Mouse (Mus musculus): ENCODE data around the gene Zscan10. TPM values are rescaled to one million over a fixed set of nuclear protein-coding genes. Genes with fewer than 3 reads are reported as not detected.
A peak's percentile ranks its signal among the peaks of the same experiment; 100 is the strongest.

Zscan10 gene
- polyA plus RNA-seq, 2 experiments, result not detected

- TF ChIP-seq CTCF (IDR thresholded peaks at IDR 0.05; ENCODE audit: low read depth) (no peak), EP300 (IDR thresholded peaks at IDR 0.05; ENCODE audit: low read depth) (no peak)
- Histone ChIP-seq H3K4me3 (ENCODE audit: insufficient read depth in 1 of 2, low read depth in 2 of 2, low read length in 2 of 2) (no peak overlapping the region), H3K27ac (no peak overlapping the region), H3K9ac (replicated peaks) (no peak overlapping the region), H3K9me3 (ENCODE audit: control insufficient read depth, low read length) (no peaks in the 10 kb centered on the region), H3K4me1 (replicated peaks; ENCODE audit: control insufficient read depth in 2 of 2, insufficient read depth in 2 of 2, low read length in 1 of 2) (peaks cover 2 to 13% of the 10 kb centered on the region in 2 experiments; a peak in 2 of 4 replicates), H3K36me3 (replicated peaks; ENCODE audit: control insufficient read depth, insufficient read depth, low read depth) (peaks cover 9% of the 10 kb centered on the region), H3K4me2 (ENCODE audit: low read depth) (no peak overlapping the region), H3K27me3 (ENCODE audit: control insufficient read depth, insufficient read depth, low read length) (no peaks in the 10 kb centered on the region)
- no peak for ATAC-seq (ENCODE audit: insufficient read depth)
- 67% methylated on average over 8 of the region's 8 CpGs for WGBS (ENCODE audit: insufficient replicate concordance)
- no peak for DNase-seq (ENCODE audit: low read depth in 3 of 3, low spot score in 3 of 3)
These were observed 47.6 kb upstream of the Zscan10 start for GRCm38 (mm10) chr17:23552896-23553633.

GRCm38 (mm10) chr17:23553634-23554120 lies 47.0 kb upstream of the Zscan10 start:
- Histone ChIP-seq H3K36me3 (replicated peaks; ENCODE audit: control insufficient read depth, insufficient read depth, low read depth) (peaks cover 11% of the 10 kb centered on the region), H3K4me1 (replicated peaks; ENCODE audit: control insufficient read depth in 2 of 2, insufficient read depth in 2 of 2, low read length in 1 of 2) (peaks cover 2 to 13% of the 10 kb centered on the region in 2 experiments; a peak in 2 of 4 replicates), H3K9ac (replicated peaks) (no peak overlapping the region), H3K27me3 (ENCODE audit: control insufficient read depth, insufficient read depth, low read length) (no peaks in the 10 kb centered on the region), H3K4me3 (ENCODE audit: insufficient read depth in 1 of 2, low read depth in 2 of 2, low read length in 2 of 2) (no peak overlapping the region), H3K9me3 (ENCODE audit: control insufficient read depth, low read length) (no peaks in the 10 kb centered on the region), H3K4me2 (ENCODE audit: low read depth) (no peak overlapping the region), H3K27ac (no peak overlapping the region)
- DNase-seq (ENCODE audit: low read depth in 3 of 3, low spot score in 3 of 3) (no peak), ATAC-seq (ENCODE audit: insufficient read depth) (no peak)
- WGBS (ENCODE audit: insufficient replicate concordance), result 53% methylated on average over 1 of the region's 1 CpGs
- TF ChIP-seq CTCF (IDR thresholded peaks at IDR 0.05; ENCODE audit: low read depth) (no peak), EP300 (IDR thresholded peaks at IDR 0.05; ENCODE audit: low read depth) (no peak)

- DNase-seq (ENCODE audit: low read depth in 3 of 3, low spot score in 3 of 3), result no peak
- H3K27ac ChIP-seq, result no peak overlapping the region
These were observed 46.3 kb upstream of the Zscan10 start for GRCm38 (mm10) chr17:23554321-23554720.

GRCm38 (mm10) chr17:23555243-23555916 lies 45.3 kb upstream of the Zscan10 start:
- WGBS (ENCODE audit: insufficient replicate concordance), result 62% methylated on average over 7 of the region's 7 CpGs
- Histone ChIP-seq H3K4me3 (ENCODE audit: insufficient read depth in 1 of 2, low read depth in 2 of 2, low read length in 2 of 2) (no peak overlapping the region), H3K4me1 (replicated peaks; ENCODE audit: control insufficient read depth in 2 of 2, insufficient read depth in 2 of 2, low read length in 1 of 2) (peaks cover 0 to 11% of the 10 kb centered on the region in 2 experiments; a peak in 2 of 4 replicates), H3K27me3 (ENCODE audit: control insufficient read depth, insufficient read depth, low read length) (no peaks in the 10 kb centered on the region), H3K4me2 (ENCODE audit: low read depth) (no peak overlapping the region), H3K27ac (no peak overlapping the region), H3K36me3 (replicated peaks; ENCODE audit: control insufficient read depth, insufficient read depth, low read depth) (peaks cover 11% of the 10 kb centered on the region), H3K9ac (replicated peaks) (no peak overlapping the region), H3K9me3 (ENCODE audit: control insufficient read depth, low read length) (no peaks in the 10 kb centered on the region)
- no peak for TF ChIP-seq CTCF (IDR thresholded peaks at IDR 0.05; ENCODE audit: low read depth)
- no peak for TF ChIP-seq EP300 (IDR thresholded peaks at IDR 0.05; ENCODE audit: low read depth)
- DNase-seq (ENCODE audit: low read depth in 3 of 3, low spot score in 3 of 3) (no peak), ATAC-seq (ENCODE audit: insufficient read depth) (no peak)

More at GRCm38 (mm10) chr17:23554321-23554720, 46.3 kb upstream of the Zscan10 start:
- Histone ChIP-seq H3K36me3 (replicated peaks; ENCODE audit: control insufficient read depth, insufficient read depth, low read depth) (peaks cover 11% of the 10 kb centered on the region), H3K27me3 (ENCODE audit: control insufficient read depth, insufficient read depth, low read length) (no peaks in the 10 kb centered on the region), H3K4me3 (ENCODE audit: insufficient read depth in 1 of 2, low read depth in 2 of 2, low read length in 2 of 2) (no peak overlapping the region), H3K4me2 (ENCODE audit: low read depth) (no peak overlapping the region), H3K9me3 (ENCODE audit: control insufficient read depth, low read length) (no peaks in the 10 kb centered on the region), H3K4me1 (replicated peaks; ENCODE audit: control insufficient read depth in 2 of 2, insufficient read depth in 2 of 2, low read length in 1 of 2) (peaks cover 2 to 13% of the 10 kb centered on the region in 2 experiments; a peak in 2 of 4 replicates), H3K9ac (replicated peaks) (no peak overlapping the region)
- ATAC-seq (ENCODE audit: insufficient read depth), result no peak
- no peak for TF ChIP-seq CTCF (IDR thresholded peaks at IDR 0.05; ENCODE audit: low read depth)
- TF ChIP-seq EP300 (IDR thresholded peaks at IDR 0.05; ENCODE audit: low read depth), result no peak

- no peaks in the 10 kb centered on the region for H3K27me3 ChIP-seq (ENCODE audit: control insufficient read depth, insufficient read depth, low read length)
- H3K27ac ChIP-seq, result no peak overlapping the region
- peaks cover 11% of the 10 kb centered on the region for H3K36me3 ChIP-seq (replicated peaks; ENCODE audit: control insufficient read depth, insufficient read depth, low read depth)
- WGBS (ENCODE audit: insufficient replicate concordance), result 54% methylated on average over 11 of the region's 11 CpGs
- H3K4me1 ChIP-seq (replicated peaks; ENCODE audit: control insufficient read depth in 2 of 2, insufficient read depth in 2 of 2, low read length in 1 of 2), result peaks cover under 1 to 5% of the 10 kb centered on the region in 2 experiments; a peak in 3 of 4 replicates
- TF ChIP-seq CTCF (IDR thresholded peaks at IDR 0.05; ENCODE audit: low read depth), result peak; percentile 75
- TF ChIP-seq EP300 (IDR thresholded peaks at IDR 0.05; ENCODE audit: low read depth), result no peak
- no peak for DNase-seq (ENCODE audit: low read depth in 3 of 3, low spot score in 3 of 3)
- H3K9ac ChIP-seq (replicated peaks), result no peak overlapping the region
- no peak for ATAC-seq (ENCODE audit: insufficient read depth)
- H3K4me3 ChIP-seq (ENCODE audit: insufficient read depth in 1 of 2, low read depth in 2 of 2, low read length in 2 of 2), result no peak overlapping the region
- H3K4me2 ChIP-seq (ENCODE audit: low read depth), result no peak overlapping the region
- no peaks in the 10 kb centered on the region for H3K9me3 ChIP-seq (ENCODE audit: control insufficient read depth, low read length)
These were observed 40.9 kb upstream of the Zscan10 start for GRCm38 (mm10) chr17:23559767-23560166.

Measured in liver, embryonic 14.5 days (tissue).